Mouse (Mus musculus) embryonic fibroblast, embryonic 13.5 days (primary cell): ENCODE measurements around the gene Ttc12.

Experiments used
- CTCF ChIP-seq: IDR thresholded peaks from 2 replicates; pipeline ENCODE4 v1.5.1; 2011; ENCODE audit warnings: mild to moderate bottlenecking, control low read depth, low read length, moderate library complexity, borderline replicate concordance; ENCODE audit not compliant: insufficient read depth
- POLR2A ChIP-seq: IDR thresholded peaks from 2 replicates; pipeline ENCODE4 v1.6.1; 2011; ENCODE audit warnings: low read depth, mild to moderate bottlenecking, control low read depth, low read length, moderate library complexity

DNA sequence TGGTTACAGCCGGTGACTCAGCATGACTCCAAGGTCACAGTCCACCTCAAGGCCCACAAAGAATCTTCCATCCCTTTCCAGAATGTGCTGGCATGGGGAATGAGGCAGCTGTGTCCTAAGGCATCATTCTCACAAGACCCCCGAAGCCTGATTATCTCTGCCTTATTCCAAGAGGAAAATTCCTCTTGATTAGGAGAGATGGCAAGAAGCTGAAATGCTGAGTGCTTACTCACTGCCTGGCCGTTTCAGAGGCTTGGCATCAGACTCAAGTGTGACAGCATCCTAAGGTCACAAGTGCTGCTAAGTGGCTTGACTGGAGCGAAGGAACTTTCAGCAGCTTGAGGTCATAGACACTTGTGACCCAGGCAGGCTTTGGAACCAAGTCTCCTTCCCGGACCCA is 75.4 kb downstream of the Ttc12 start:
- TF ChIP-seq POLR2A (no peak), CTCF (no peak)
